Mouse (Mus musculus) skeletal muscle tissue, adult 2 months (tissue): ENCODE measurements around the gene Gpha2.

Source experiments
- DNase-seq: peaks from one replicate; pipeline ENCODE4 v3.0.0-alpha.2; 2012; ENCODE audit warnings: low read depth, low spot score

Gpha2 gene

GRCm38 (mm10) chr19:6226135-6226534 is at the start of gene Gpha2:
Gene Gpha2 (plus strand): TSS chr19:6226380.
- DNase-seq = no peak

- DNase-seq = no peak
Observed at GRCm38 (mm10) chr19:6178775-6179174, 47.4 kb upstream of the Gpha2 start.

GRCm38 (mm10) chr19:6181629-6182028 is 44.6 kb upstream of the Gpha2 start:
- DNase-seq = no peak

DNA sequence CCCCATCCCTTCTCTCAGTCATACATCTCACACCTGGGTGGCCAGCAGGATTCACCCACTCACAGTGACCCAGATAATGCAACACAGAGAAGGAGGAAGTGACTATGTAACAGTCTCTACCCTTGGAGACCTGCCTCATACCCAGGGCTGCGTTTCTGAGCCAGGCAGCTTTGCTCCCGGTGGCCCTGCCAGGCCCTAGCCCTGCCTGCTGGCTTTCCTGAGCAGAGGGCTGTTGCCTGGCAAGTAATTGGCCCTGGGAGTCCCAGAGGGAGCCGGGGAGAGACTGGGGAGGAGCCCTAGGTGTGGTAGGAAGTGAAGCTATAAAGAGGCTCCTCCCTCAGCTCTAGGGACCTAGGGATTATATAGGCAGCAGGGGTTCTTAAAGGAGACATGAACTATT is 43.6 kb upstream of the Gpha2 start:
- no peak for DNase-seq

DNA sequence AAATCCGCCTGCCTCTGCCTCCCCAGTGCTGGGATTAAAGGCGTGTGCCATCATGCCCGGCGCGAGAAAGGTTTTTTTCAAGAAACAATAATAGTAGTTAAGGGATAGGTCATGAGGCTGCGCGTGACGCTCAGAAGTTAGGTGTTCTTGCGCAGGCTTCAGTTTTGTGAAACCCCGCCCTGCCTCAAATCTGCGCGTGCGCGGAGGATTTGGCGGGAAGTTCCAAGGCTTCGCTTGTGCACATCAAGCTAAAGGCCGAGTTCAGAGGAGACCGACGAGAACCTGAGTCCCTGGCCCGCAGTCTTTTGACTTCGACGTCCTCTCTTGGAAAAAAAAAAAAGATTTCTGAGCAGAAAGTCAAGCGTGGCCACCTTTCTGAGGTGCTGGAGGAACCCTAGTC is 42.0 kb upstream of the Gpha2 start, which contains the start of gene Majin:
Majin (plus strand) TSS at position 258 of the 400 bp plus-strand sequence.
- DNase-seq = no peak

GRCm38 (mm10) chr19:6204265-6204664 is 21.9 kb upstream of the Gpha2 start:
- no peak for DNase-seq

DNA sequence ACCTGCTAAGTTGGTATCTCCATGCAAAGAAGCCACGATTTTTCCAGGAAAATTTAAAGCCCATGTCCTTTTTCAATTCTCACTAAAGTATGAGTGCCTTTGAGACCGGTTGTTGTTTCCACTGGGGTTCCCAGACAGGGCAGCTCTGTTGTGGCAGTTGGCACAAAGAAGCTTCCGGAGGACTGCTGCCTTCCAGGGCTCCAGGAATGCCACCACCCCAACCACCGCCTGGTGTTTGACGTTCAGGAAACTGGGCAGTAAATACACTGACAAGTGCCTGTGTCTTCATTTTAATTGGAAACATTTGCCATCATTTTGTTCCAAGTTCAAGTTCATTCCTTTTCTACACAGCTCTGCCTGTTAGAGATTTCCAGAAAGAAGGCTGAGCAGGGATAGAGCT is 19.5 kb upstream of the Gpha2 start:
- no peak for DNase-seq

- DNase-seq = no peak
Observed at GRCm38 (mm10) chr19:6216046-6216705, 10.0 kb upstream of the Gpha2 start.

DNA sequence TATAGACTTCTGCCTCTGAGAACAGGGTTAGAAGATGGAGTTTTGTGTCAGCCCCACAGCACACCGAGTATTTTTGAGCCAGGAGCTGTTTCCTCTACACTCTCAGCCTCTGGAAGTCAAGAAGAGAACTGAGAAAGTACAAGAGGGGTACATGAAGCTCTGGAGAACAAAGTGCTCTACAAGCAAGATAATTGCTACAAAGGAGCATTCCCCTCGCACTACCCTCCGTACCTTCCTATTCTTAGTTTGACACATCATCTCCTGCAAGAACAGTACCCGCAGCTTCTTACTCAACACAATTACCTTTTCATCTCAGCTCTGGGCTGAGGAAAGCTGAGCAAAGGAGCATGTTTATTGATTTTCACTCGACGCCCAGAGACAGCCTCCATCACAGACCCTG is 7.6 kb upstream of the Gpha2 start:
- DNase-seq = no peak

DNA sequence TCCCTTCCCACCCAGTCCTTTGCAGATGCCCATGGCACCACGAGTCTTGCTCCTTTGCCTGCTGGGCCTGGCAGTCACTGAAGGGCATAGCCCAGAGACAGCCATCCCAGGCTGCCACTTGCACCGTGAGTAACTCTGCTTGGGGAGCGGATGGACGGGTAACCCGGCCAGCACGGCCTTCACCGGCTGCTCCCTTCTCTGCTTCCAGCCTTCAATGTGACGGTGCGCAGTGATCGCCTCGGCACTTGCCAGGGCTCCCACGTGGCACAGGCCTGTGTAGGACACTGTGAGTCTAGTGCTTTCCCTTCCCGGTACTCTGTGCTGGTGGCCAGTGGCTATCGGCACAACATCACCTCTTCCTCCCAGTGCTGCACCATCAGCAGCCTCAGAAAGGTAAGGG is 583 bp downstream of the Gpha2 start:
- DNase-seq = no peak

DNA sequence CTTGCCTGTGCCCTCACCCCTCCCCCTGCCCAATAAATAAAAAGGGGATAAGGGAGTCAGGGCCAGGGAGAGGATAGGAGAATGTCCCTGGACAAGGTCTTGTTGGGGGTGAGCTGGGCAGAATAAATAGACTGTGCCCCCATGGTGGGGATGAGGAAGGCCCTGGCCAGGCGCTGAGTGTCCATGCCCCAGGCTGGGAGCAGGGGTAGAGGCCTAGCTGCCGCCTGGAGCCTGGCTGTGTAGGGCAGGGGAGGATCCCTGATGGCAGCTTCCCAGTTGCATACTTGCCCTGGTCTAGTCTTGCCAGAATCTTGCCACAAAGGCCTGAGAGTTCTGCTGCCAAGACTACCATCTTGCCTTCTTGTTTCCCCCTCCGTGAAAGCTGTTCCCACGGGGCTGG is 1.7 kb downstream of the Gpha2 start:
- no peak for DNase-seq

- DNase-seq = no peak
Observed at GRCm38 (mm10) chr19:6230411-6230810, 4.2 kb downstream of the Gpha2 start.

- DNase-seq = no peak
Observed at GRCm38 (mm10) chr19:6231036-6231435, 4.9 kb downstream of the Gpha2 start.

- DNase-seq = no peak
Observed at GRCm38 (mm10) chr19:6233647-6234046, 7.5 kb downstream of the Gpha2 start.

DNA sequence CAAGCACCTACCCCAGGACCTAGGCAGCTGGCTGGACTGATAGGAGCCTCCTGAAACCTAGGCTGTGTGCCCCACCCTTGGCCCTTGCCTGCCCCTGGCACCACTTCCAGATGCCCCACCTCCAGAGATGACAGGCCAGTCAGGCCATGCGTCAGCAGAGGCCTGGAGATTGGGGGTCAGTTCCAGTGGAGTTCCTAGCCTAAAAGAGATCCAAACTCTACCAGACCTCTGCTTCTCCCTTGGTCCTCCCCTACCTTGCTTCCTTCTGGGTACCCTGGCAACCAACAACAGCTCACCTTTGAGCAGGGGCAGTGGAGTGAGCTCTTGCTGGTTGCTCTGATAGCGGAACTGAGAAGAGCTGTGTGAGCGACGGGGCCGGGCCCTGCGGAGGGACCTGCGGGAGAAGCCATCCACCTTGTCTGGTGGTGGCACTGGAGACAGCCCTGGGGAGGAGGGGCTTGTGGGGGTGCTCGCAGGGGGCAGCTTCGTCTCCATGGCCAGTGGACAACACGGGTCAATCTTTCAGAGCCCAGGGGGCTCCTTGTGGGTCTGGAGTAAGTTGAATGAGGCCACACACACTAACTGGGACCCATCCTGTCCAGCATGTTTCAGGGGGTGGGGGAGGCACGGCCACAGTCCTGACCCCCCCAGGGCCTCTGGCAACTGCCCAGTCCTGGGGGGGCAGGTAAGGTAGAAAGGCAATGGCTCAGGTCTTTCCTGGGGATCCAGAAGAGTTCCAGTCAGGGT is 8.3 kb downstream of the Gpha2 start:
- peak; percentile 42 for DNase-seq

DNA sequence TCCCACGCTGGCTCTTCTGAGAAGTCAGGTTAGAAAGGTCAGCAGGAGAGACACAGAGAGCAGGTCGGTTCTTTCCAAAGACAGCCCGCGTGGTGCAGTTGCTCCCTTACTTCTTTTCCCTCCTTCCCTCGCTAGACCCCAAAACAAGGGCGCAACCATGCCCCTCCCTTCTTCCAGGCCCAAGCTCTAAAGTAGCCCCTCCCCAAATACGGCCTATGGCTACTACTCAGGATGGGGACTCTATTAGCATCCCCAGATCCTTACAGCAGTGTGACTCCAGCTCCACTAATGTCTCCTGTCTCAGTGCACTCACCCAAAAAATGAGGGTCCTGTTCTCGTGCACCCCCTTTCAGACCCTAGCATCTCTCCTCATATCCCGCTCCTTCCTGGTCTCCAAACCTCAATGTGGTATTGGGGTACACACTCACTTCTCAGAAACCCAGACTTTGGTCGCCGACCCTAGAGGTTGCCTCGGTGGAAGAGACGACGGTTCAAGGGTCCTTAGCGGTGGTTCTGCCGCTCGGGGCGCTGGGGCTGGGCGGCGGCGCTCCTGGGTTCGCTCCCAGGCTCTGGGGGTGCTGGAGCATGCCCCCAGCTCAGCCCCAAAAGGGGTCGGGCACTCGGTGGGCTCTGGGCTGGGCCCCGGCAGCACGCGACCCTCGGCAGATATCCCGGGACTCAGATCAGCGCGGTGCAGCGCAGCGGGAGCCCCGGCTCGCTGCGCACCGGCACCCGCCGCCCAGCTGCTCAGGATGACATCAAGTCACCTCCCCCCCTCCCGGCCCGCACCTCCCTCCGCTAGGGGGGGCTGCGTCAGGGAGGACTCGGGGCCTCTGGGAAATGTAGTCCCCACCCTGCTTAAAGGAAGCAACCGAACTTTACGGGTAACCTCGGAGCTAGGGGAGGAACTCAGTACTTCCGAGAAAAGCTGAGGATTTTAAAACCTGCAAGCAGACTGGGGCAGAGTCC is 9.2 kb downstream of the Gpha2 start, which contains the start of gene Ppp2r5b:
Ppp2r5b (minus strand) TSS at position 789 of the 969 bp plus-strand sequence.
- DNase-seq = peak; percentile 91

DNA sequence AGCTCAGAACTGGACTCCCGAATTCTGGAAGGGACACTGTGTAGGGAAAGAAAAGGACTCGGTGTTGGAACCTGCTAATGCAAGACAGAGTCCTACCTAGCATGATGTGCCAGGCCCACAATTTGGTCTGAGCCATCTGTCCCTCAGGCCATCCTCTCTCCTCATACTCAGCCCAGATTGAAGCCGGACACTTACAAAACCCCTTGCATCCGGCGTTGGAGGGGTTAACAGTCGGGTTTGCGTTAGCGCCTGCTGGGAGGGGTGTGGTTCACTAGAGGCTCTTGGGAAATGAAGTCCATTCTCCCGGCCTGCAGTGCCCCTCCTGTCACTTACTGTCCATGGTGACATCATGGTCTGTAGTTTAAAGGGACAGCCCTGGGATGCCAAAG is 9.9 kb downstream of the Gpha2 start:
- DNase-seq = peak; percentile 94

- DNase-seq = no peak
Observed at GRCm38 (mm10) chr19:6236842-6237241, 10.7 kb downstream of the Gpha2 start.

GRCm38 (mm10) chr19:6238740-6239139 is 12.6 kb downstream of the Gpha2 start:
- DNase-seq = no peak

DNA sequence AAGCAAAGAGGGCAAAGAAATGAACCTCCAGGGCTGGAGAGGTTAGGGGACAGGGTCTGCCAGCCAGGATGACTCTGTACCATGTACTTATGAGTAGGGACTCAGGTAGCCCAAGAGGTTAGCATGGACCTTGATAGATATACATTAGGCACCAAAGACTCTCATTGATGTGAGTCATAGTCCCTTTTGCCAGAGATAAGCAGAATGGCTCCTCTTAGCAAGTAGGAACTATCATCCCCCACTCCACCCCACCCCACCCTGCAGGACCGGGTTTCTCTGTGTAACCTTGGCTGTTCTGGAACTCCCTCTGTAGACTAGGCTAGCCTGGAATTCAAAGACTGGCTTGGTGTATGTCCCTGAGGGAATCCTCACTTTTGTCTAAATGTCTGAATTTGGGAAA is 14.0 kb downstream of the Gpha2 start:
- DNase-seq = no peak

DNA sequence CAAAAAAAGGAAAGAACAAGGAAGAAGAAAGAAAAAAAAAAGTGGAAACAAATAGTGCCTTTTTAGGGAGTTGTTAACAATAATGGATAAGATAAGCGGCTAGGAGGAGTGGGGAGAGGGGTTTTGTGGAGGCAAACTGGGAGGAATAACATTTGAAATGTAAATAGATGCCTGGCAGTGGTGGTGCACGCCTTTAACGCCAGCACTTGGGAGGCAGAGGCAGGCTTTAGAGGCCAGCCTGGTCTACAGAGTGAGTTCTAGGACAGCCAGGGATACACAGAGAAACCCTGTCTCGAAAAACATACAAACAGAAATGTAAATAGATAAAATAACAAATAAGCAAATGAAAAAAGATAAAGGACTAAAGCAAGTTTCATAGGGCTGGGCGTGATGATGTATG is 14.5 kb downstream of the Gpha2 start:
- no peak for DNase-seq
